Mouse (Mus musculus): ENCODE measurements around the gene Spata48.

Spata48 gene

DNA sequence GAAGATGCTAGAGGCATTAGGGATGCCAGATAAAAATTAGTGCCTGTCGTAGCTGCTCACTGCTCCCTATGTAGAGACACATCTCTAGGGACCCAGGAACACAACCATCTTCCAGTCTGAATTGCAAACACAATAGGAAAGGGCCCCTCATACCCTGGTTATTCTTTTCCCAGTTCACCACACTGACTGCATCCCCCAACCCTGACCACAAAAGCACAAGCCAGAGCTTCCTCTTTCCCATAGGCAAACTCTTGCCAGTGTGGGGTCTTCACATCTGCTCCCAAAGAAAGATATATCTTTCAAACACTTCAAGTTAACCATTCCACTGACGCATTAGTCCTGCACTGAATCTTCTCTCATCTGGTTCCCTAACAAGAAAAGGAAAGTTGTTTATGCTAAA, 68.2 kb downstream of the Spata48 start:
- DNase-seq (ENCODE audit: low read depth in 1 of 2, low spot score in 2 of 2): no peak

DNA sequence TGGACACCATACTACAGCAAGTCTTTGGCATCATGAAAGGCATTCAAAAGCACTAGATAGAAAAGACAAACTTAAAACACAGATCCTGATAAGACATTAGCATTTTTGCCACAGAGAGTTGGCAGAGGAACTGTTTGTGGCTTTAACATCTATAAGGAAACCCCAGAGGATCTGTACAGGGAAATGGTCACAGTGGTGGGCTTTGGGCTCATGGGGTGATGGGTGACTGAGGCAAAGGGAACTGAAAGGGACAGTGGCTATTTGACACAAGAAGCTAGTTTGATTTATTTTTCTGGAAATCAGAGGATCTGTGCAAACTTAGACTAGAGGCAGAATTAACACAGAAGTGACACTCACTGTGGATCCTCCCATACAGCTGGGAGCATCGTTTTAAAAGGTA, 74.4 kb downstream of the Spata48 start:
- DNase-seq (ENCODE audit: low read depth in 1 of 2, low spot score in 2 of 2): no peak

DNA sequence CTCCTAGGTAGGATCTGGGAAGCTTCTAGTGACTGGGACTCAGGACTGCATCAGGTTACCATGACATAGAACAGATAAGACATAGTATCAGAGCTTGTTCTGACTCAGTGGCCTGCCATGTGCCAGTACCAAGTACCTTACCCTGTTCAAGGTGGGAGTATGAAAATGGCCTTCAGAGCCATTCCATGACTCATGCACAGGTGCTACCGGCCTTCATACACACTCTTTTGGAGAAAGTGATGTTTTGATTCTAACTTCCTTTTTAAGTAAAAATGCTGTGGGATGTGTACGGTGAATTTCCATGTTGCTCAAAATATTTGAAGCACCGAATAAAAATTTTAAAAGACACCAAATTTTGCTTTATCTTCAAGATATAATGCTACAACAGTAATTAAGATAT, 84.1 kb downstream of the Spata48 start:
- no peak for DNase-seq (ENCODE audit: low read depth in 1 of 2, low spot score in 2 of 2)

DNA sequence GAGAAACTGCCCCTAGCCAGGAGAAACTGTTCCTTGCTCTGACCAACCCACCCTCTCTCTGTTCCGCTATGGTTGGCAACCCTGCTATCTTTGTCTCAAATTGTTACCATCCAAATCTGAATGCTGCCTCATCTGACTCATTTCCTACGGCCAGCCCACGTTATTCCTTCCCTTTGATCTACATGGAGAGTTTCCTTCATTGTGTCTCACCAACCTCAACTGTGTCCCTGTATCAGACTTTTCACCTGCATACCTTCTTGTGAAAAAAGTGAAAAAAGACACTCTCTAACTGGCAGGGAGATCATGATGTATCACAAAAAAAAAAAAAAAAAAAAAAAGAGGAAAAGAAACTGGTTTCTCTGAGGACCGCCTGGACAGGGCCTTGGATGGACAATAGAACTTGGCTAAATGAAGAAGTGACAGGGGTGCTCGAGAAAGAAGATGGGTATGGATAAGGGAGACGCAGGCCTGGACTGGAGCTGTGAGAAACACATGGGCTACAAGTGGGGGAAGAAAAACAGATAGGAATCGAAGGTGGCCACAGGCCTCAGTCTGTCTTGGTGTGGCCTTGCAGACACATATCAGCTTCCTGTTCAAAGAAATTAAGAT, 85.1 kb downstream of the Spata48 start:
- no peak for DNase-seq (ENCODE audit: low read depth in 1 of 2, low spot score in 2 of 2)

DNA sequence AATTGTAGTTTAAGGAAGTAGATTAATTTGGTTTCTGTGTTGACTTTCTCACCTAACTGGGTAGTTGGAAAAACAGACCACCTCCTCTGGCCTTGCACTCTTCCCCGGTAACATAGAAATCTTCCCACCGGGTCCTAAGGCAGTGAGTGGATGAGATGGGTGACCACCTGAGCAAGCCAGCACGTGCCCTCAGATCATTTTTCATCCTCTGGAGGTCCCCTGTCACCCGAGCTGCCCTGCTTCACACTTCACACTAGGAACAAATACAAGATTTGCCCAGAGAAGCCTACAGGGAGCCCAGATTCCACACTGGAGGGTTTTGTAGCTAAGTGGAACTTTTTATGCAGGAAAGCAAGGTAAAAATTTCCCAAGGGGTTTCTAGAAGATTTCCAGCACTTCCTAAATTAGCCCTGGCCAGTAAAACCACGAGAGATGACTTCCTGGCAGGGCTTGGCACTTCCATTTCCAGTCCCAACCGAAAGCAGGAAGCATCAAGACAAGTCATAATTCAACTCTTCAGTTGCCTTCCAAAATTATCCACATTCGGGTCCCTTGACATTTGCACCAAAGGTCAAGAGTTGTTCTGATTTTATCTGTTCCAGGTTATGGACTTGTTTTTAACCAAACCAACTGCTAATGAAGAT, 85.8 kb downstream of the Spata48 start:
- DNase-seq (ENCODE audit: low read depth in 1 of 2, low spot score in 2 of 2): no peak

DNA sequence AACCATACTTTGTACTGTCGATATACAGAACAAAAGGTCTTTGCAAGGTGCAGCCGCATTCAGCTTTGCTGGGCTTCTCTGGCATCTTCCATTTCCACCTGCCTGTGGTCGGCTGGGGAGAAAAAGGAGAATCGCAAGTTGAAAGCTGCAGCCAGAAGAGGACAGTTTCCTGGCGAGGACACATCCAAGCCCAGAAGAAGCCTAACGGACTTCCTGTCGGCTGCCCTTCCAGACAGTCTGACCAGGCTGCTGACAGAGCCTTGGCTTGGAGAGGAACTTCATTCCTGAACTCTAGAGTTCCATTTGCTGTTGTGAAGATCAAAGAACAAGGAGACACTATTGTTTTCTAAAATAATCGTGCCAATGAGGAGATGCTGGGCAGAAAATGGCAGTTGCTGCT, 93.7 kb downstream of the Spata48 start:
- no peak for DNase-seq (ENCODE audit: low read depth in 1 of 2, low spot score in 2 of 2)

DNA sequence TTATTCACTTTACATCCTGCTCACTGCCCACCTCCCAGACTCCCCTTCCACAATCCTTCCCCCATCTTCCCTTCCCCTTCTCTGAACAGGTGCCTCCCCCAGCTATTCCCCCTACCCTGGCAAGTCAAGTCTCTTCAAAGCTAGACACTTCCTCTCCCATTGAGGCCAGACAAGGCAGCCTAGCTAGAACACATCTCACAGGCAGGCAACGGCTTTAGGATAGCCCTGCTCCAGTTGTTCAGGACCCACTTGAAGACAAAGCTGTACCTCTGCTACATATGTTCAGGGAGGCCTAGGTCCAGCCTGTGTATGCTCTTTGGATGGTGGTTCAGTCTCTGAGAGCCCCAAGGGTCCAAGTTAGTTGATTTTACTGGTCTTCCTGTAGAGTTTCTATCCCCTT, 94.3 kb downstream of the Spata48 start:
- DNase-seq (ENCODE audit: low read depth in 1 of 2, low spot score in 2 of 2): no peak

DNA sequence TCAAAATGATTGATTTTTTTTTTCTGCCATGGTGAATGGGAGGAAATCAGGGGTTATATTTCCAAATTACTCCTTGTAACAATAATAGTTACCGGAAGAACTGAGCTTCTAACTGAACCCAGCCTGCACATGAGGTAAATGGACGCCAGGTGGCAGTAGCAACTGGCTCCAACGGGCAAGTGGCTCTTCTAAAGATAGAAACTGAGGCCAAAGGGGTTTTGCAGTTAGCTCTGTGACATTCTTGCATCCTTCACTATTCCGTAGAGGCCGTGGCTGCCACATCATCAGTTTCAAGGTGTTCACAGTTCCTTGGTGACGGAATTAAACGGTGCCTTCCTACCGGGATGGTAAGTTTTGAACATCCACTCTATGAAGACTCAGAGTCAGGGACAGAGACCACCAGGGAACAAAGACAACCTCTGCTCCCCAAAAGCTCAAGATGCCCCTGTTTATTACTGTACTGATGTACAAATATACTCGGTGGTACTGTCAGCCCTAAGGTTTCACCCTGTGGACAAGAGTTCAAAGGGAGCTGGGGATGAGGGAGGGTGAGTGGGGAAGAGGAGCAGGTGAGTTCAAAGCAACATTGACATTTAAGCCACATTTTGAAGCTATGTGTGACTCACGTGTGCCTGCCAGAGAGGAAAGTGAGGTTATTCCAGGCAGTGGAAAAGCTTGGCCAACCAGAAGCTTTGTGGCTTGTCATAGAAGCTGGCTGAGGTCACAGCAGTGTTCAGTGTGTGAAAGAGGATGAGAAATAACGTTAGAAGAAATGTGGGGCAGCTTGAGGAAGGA, 95.5 kb downstream of the Spata48 start:
- DNase-seq (ENCODE audit: low read depth in 1 of 2, low spot score in 2 of 2): peak in 1 of 2 experiments; percentile 46

DNA sequence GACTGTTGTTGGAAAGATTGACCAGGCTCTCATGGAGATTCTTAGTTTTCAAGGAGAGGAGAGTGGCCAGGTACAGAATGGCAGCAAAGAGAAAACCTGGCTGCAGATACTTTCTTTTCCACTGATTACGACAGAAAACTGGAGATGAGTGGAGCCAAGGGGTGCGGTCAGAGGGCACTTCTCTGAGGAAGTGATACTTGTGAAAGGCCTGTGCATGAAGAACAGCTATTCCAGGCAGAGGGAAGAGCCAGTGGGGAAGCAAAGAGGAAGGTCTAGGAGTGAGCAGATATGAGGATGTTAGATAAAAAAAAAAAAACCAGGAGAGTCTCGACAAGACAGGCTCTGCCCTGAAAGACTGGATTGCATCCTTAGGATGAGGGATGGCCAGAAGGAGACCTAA, 96.8 kb downstream of the Spata48 start:
- DNase-seq (ENCODE audit: low read depth in 1 of 2, low spot score in 2 of 2): peak in 1 of 2 experiments; percentile 20

DNA sequence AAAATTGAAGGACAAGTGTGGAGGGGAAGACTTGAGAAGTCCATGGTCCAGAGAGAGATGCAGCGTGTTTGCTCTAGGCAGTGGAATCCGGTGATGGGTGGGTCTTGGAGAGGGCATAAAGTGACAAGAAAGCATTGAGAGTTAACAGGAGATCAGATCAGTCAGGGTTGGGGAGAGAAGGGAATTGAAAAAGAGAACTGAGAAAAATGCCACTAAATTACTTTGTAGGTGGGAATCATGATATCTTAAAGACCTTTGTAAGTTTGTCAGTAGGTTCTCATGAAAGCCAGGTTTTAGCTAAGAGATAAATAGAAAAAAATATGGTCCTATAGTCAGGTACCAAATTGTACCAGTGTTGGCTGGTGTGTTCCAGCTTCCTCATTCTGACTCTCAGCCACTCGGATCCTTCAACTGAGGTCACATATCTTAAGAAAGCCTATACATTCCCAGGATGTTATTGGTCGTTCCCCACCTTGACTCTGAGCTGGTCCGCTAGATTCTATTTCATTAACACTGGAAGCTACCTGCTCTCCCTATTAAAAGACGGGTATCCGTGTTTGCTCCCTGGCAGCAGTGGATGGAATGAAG, 97.3 kb downstream of the Spata48 start:
- no peak for DNase-seq (ENCODE audit: low read depth in 1 of 2, low spot score in 2 of 2)

DNA sequence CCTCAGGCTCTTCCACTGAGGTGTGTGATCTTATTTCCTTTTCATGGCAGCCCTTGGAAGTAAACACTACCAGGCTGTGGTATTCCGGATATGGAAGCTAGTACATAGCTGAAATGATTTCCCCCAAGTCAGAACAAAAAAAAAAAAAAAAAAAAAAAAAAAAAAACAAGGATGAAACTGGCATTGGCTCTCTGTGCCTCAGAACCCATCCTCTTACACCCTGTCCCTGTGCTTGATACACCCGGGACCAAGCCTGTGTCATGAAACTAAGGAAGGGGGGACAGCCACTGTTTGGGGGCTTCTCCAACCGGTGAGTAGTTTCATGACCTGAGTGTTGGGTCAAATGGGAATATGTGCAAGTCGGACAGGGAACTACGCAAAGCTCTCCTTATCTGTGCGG, 99.2 kb downstream of the Spata48 start:
- no peak for DNase-seq (ENCODE audit: low read depth in 1 of 2, low spot score in 2 of 2)

DNA sequence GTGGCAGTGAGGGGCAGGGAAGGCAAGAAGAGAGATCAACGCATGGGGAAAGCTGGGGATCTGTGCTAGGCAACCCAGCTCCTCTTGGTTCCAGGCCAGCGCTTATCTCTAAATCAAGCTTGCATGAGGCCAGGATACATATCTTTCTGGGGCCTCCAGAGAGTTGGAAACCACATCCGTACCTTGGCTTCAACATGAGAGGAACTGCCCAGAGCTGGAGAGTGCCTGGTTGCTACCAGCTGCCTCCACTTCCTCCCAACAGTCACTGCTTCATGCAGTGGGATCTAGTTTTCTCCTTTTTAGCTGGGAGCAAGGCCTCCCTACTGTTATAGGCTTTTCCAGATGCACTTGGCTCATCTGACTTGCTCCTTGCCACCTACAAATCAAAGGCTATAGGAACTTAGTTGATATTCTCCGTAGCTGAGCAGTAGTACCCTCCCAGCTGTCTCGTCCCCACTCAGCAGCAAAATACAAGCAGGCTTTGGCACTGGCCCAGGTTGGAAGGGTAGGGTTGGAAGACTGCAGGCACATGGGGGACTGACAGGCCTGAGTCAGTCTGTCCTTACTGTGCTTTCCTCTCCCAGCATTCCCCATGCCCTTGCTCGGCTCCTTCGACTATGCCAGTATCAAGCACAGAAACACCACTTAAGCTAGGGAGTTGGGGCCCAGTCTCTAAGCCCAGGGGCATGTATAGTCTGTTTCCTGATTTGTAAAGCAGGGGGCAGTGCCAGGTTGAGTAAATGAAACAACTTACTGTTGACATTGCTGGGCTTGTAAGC, 102.6 kb downstream of the Spata48 start:
- no peak for DNase-seq (ENCODE audit: low read depth in 1 of 2, low spot score in 2 of 2)
